Mouse (Mus musculus) C2C12 (cell line): Measurements from ENCODE around the gene Scg3. TPM values are rescaled to one million over a fixed set of nuclear protein-coding genes. Genes with fewer than 3 reads are reported as not detected.

Experiments
- polyA plus RNA-seq: library from polyadenylated mRNA; unstranded; fragments of >200 nt; fragmentation: generic; extraction: Trizol; gene quantifications from one replicate; pipeline ENCODE4 v1.2.1, GENCODE M21; 2012; ENCODE audit warnings: missing spikeins

The Scg3 gene
- polyA plus RNA-seq, 1 experiment = not detected

Other genes starting within 250 kb of the Scg3 start
- gene Leo1, start 242.5 kb downstream of the Scg3 start, polyA plus RNA-seq = 16.4 TPM
- 14.7 TPM for gene Tmod3, start 124.4 kb downstream of the Scg3 start, polyA plus RNA-seq
- 0.27 TPM for gene Tmod2, start 72.7 kb downstream of the Scg3 start, polyA plus RNA-seq
- gene Lysmd2, start 58.3 kb downstream of the Scg3 start, polyA plus RNA-seq = 11.1 TPM
- 0.05 TPM for gene Bmp5, start 91.3 kb upstream of the Scg3 start, polyA plus RNA-seq